Mouse (Mus musculus): Measurements from ENCODE around the gene Tpi1. TPM values are rescaled to one million over a fixed set of nuclear protein-coding genes. Genes with fewer than 3 reads are reported as not detected.

The Tpi1 gene
- polyA plus RNA-seq, 1 experiment: 181 TPM

DNA sequence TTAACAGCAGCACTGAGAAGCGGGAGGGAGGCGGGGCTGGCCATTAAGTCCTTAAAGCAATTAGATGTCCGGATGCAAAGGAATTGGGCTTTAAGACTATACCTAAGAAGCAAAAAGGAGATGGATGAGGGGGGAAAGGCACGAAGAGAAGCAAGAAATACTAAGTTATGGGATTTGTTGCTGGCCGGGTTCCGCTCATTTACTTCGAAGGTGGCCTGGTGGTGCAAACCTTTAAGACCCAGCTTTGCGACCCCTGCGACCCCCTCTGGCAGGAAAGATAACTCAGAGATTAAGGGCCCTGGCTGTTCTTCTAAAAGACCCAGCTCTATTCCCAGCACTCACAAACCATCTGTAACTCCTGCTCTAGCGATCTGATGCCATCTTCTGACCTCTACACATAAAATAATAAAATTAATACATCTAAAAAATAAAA is 34.1 kb downstream of the Tpi1 start:
- 30% methylated on average over 10 of the region's 10 CpGs for WGBS
- Histone ChIP-seq H3K4me3 (ENCODE audit: control insufficient read depth, insufficient read depth, low read length) (peak overlapping the region; percentile 49), H3K4me1 (replicated peaks; ENCODE audit: control insufficient read depth, insufficient read depth, low read length) (peaks cover 28% of the 10 kb centered on the region), H3K27me3 (ENCODE audit: control insufficient read depth, insufficient read depth, low read length) (no peaks in the 10 kb centered on the region), H3K27ac (ENCODE audit: control insufficient read depth, insufficient read depth, low read length) (peak overlapping the region; percentile 67), H3K36me3 (ENCODE audit: control insufficient read depth, insufficient read depth, low read length) (no peaks in the 10 kb centered on the region)
- DNase-seq: no peak
- TF ChIP-seq CTCF (IDR thresholded peaks at IDR 0.05; ENCODE audit: borderline replicate concordance, control insufficient read depth, extremely low read depth, insufficient read depth, low read length, poor library complexity) (no peak), POLR2A (IDR thresholded peaks at IDR 0.05; ENCODE audit: control insufficient read depth, extremely low read depth, insufficient read depth, low read length, poor library complexity) (no peak)

DNA sequence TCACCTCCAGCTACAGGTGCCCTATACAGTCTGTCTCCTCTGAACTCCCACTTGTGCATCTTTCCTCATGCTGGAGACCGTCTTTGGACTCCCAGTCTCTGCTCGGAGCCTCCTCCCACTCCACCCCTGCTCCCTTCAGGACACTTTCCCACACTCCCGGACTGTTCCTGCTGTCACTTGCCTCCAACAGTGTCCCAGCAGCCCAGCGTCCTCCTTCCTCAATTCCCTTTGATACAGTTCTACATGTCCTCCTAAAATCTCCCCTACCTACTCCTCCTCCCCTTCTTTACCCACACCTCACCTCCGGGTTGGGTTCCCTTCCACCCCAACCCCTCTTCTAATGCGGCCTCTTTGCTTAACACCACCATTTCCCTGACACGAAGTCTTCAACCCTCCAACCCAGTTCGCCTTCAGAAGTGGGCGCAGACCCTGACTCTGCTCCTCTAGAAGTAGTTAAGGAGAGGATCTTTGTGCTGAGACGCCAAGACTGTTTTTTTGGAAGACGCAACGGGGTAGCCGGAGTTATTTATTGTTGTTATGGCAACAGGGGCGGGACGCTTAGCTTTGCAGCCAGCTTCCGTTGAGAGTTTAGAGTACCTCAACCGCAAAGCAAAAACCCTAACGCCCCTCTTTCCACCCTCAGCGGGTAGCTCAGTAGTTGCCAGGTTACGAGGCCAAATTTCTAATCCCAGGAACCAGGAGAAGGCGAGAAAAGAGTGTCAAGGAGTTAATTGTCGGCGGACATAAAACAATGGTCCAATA is 34.7 kb downstream of the Tpi1 start, which contains the start of gene Lrrc23:
TSS of gene Lrrc23 (minus strand) at position 506 of the 762 bp plus-strand sequence.
- TF ChIP-seq POLR2A (IDR thresholded peaks at IDR 0.05; ENCODE audit: control insufficient read depth, extremely low read depth, insufficient read depth, low read length, poor library complexity): no peak
- no peak for TF ChIP-seq CTCF (IDR thresholded peaks at IDR 0.05; ENCODE audit: borderline replicate concordance, control insufficient read depth, extremely low read depth, insufficient read depth, low read length, poor library complexity)
- Histone ChIP-seq H3K36me3 (ENCODE audit: control insufficient read depth, insufficient read depth, low read length) (no peaks in the 10 kb centered on the region), H3K4me1 (replicated peaks; ENCODE audit: control insufficient read depth, insufficient read depth, low read length) (peaks cover 28% of the 10 kb centered on the region), H3K4me3 (ENCODE audit: control insufficient read depth, insufficient read depth, low read length) (peak within 1 kb of the TSS; percentile 49), H3K27ac (ENCODE audit: control insufficient read depth, insufficient read depth, low read length) (peak within 1 kb of the TSS; percentile 67), H3K27me3 (ENCODE audit: control insufficient read depth, insufficient read depth, low read length) (no peaks in the 10 kb centered on the region)
- DNase-seq: peak; percentile 76
- WGBS: 6% methylated on average over 23 of the region's 23 CpGs

DNA sequence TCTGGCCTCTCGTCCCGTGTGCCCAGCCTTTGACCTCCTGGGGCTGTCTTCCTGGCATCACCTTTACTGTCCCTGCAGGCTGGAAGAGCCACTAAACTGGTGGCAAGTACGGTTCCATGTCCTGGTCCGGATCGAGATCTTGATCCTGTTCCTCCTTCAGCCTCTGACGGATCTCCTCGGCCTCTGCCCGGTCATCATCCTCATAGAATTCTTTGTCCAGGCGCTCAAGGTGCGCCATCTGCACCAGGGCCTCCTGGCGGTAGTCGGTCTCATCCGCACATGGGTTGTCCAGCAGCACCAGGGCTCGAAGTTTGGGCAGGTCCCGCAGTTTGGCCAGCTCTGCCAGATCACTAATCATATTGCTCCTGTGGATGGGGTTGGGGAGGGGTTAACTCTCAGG is 43.6 kb downstream of the Tpi1 start:
- Histone ChIP-seq H3K27ac (ENCODE audit: control insufficient read depth, insufficient read depth, low read length) (no peak overlapping the region), H3K36me3 (ENCODE audit: control insufficient read depth, insufficient read depth, low read length) (no peaks in the 10 kb centered on the region), H3K4me3 (ENCODE audit: control insufficient read depth, insufficient read depth, low read length) (no peak overlapping the region), H3K27me3 (ENCODE audit: control insufficient read depth, insufficient read depth, low read length) (no peaks in the 10 kb centered on the region), H3K4me1 (replicated peaks; ENCODE audit: control insufficient read depth, insufficient read depth, low read length) (peaks cover 20% of the 10 kb centered on the region)
- DNase-seq: no peak
- 96% methylated on average over 15 of the region's 15 CpGs for WGBS
- TF ChIP-seq POLR2A (IDR thresholded peaks at IDR 0.05; ENCODE audit: control insufficient read depth, extremely low read depth, insufficient read depth, low read length, poor library complexity) (no peak), CTCF (IDR thresholded peaks at IDR 0.05; ENCODE audit: borderline replicate concordance, control insufficient read depth, extremely low read depth, insufficient read depth, low read length, poor library complexity) (no peak)

DNA sequence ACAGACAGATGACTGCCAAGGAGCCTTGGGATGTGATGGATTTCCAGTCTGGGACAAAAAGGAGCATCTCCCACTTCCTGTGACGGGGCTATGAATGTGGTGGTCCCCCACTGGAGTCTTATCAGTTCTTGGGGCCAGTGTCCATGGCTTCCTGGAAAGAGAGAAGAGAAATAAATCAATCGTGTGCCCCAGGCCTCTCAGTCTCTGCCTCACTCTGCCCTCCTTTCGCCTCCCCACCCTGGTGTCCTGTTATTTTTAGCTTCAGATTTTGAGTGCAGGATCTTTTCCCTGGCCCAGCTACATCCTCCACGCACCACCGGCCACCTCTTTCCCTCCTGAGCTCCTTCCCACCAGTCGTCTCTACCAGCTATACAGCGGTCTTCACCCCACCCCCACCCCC is 44.1 kb downstream of the Tpi1 start:
- Histone ChIP-seq H3K27ac (ENCODE audit: control insufficient read depth, insufficient read depth, low read length) (no peak overlapping the region), H3K4me1 (replicated peaks; ENCODE audit: control insufficient read depth, insufficient read depth, low read length) (peaks cover 20% of the 10 kb centered on the region), H3K4me3 (ENCODE audit: control insufficient read depth, insufficient read depth, low read length) (no peak overlapping the region), H3K36me3 (ENCODE audit: control insufficient read depth, insufficient read depth, low read length) (no peaks in the 10 kb centered on the region), H3K27me3 (ENCODE audit: control insufficient read depth, insufficient read depth, low read length) (no peaks in the 10 kb centered on the region)
- DNase-seq: no peak
- TF ChIP-seq POLR2A (IDR thresholded peaks at IDR 0.05; ENCODE audit: control insufficient read depth, extremely low read depth, insufficient read depth, low read length, poor library complexity): no peak
- 79% methylated on average over 7 of the region's 7 CpGs for WGBS

DNA sequence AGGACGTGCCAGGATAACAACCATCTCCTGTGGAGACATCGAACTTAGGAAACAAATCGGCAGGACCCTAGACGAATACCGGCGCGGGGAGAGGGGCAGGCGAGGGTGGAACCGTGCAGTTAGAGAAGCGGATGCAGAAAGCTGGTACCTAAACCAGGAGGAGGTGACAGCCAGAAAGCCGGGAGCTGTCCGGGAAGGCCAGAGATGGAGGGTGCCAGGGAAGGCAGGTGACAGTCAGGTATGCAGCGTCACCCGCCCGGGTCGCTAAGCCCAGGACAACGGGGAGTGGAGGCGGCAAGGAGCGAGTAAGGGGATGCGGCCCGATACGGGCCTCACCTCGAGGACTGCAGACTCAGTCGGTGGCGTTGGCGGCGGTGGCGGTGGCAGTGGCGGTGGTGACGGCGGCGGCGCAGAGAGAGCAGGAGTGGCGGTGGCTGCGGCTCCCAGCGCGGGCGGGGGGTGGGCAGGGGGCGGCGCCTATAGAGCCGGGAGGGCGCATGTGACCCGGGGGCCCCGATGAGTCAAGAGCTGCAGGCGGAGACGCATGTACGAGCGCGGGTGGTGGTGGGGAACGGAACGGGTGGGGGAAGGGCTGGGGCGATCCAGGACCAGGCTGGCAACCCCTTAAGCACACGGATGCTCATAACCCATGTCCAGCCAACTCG is 44.9 kb downstream of the Tpi1 start, which contains the start of gene Eno2:
TSS of gene Eno2 (minus strand) at position 573 of the 665 bp plus-strand sequence.
- Histone ChIP-seq H3K4me1 (replicated peaks; ENCODE audit: control insufficient read depth, insufficient read depth, low read length) (peaks cover 20% of the 10 kb centered on the region), H3K27ac (ENCODE audit: control insufficient read depth, insufficient read depth, low read length) (no peak within 1 kb of the TSS), H3K36me3 (ENCODE audit: control insufficient read depth, insufficient read depth, low read length) (no peaks in the 10 kb centered on the region), H3K27me3 (ENCODE audit: control insufficient read depth, insufficient read depth, low read length) (no peaks in the 10 kb centered on the region), H3K4me3 (ENCODE audit: control insufficient read depth, insufficient read depth, low read length) (peak within 1 kb of the TSS; percentile 45)
- 1% methylated on average over 54 of the region's 54 CpGs for WGBS
- no peak for TF ChIP-seq POLR2A (IDR thresholded peaks at IDR 0.05; ENCODE audit: control insufficient read depth, extremely low read depth, insufficient read depth, low read length, poor library complexity)
- TF ChIP-seq CTCF (IDR thresholded peaks at IDR 0.05; ENCODE audit: borderline replicate concordance, control insufficient read depth, extremely low read depth, insufficient read depth, low read length, poor library complexity): 0 out of 2 replicates have a peak, but pooled peaks have one; percentile 10
- DNase-seq: peak; percentile 59

DNA sequence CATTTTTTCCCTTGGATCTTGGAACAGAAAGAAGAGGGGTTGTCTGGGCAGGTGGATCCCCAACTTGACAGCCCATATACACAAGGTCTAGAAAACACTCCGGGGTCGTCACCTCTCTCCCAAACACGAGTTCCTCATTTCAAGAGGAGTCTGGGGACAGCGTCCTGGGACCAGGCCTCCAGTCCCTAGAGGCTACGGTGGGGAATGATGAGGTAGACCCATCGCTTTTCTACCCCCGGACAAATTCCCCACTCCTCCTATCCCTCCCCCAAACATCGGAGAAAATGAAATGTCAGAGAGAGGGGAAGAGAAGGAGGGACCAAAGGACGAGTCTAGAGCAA is 45.4 kb downstream of the Tpi1 start:
- H3K4me3 ChIP-seq (ENCODE audit: control insufficient read depth, insufficient read depth, low read length): peak overlapping the region; percentile 45
- H3K27ac ChIP-seq (ENCODE audit: control insufficient read depth, insufficient read depth, low read length): no peak overlapping the region
- peaks cover 20% of the 10 kb centered on the region for H3K4me1 ChIP-seq (replicated peaks; ENCODE audit: control insufficient read depth, insufficient read depth, low read length)
- 7% methylated on average over 9 of the region's 9 CpGs for WGBS
- no peak for DNase-seq
- TF ChIP-seq CTCF (IDR thresholded peaks at IDR 0.05; ENCODE audit: borderline replicate concordance, control insufficient read depth, extremely low read depth, insufficient read depth, low read length, poor library complexity) (no peak), POLR2A (IDR thresholded peaks at IDR 0.05; ENCODE audit: control insufficient read depth, extremely low read depth, insufficient read depth, low read length, poor library complexity) (no peak)
- no peaks in the 10 kb centered on the region for H3K36me3 ChIP-seq (ENCODE audit: control insufficient read depth, insufficient read depth, low read length)
- H3K27me3 ChIP-seq (ENCODE audit: control insufficient read depth, insufficient read depth, low read length): no peaks in the 10 kb centered on the region

Data from thymus, adult 2 months (tissue).